Mouse (Mus musculus): Measurements from ENCODE around the gene Med25.
A peak's percentile ranks its signal among the peaks of the same experiment; 100 is the strongest.
"Not testable (repeated sequence)": the region's sequence is repeated elsewhere in the genome, so short reads cannot be mapped to it uniquely, and the experiment has no call there.

Med25 gene

DNA sequence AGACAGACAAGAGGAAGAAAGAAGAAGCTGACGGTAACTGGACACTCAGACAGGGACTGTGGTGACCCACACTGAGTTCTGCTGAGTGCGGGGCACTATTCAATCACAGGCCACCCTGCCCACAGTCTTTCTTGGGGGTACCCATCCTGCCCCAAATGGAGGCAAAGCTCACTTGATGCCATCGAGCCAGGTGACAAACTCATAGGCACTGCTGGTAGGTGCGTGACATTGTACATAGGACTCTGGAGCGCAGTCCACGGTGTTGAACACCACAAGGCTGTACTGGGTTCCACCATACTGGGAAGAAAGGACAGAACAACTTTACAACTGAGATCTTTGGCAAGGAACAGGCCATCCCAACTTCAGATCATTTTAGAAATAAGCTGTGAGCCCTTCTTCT lies 901 bp downstream of the Med25 start:
- no peak for DNase-seq (ENCODE audit: low read depth)

DNA sequence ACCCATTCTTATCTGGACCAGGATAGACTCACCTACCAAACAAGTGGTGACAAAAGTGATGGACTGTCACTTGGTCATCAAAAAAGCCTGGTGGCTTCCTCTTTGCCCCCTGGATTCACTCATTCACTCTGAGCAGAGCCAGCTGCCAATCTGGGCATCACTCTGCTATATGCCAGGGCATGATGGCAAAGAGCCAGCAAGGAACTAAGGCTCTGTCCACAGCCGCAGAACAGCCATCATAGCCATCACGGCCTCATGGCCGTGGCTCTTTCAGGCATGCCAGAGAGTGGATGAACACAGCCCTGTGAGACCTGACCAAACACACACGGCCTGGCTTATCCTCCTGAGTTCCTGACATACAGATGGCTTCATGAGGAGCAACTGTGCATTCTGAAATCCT lies 1.8 kb downstream of the Med25 start:
- no peak for DNase-seq (ENCODE audit: low read depth)

DNA sequence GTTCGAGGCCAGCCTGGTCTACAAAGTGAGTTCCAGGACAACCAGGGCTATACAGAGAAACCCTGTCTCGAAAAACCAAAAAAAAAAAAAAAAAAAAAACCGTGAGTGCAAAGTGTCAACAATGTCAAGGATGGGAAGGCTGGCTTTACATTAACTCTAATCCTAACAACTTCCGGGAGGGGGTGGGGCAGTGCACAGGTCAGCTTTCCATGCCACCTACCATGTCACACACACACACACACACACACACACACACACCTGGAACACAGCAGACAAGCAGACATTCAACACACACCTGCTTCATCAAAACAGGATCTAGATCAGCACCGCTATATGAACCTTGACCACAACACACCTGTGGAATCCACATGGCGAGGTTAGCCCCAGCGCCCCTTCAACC lies 2.3 kb downstream of the Med25 start:
- no peak for DNase-seq (ENCODE audit: low read depth)

DNA sequence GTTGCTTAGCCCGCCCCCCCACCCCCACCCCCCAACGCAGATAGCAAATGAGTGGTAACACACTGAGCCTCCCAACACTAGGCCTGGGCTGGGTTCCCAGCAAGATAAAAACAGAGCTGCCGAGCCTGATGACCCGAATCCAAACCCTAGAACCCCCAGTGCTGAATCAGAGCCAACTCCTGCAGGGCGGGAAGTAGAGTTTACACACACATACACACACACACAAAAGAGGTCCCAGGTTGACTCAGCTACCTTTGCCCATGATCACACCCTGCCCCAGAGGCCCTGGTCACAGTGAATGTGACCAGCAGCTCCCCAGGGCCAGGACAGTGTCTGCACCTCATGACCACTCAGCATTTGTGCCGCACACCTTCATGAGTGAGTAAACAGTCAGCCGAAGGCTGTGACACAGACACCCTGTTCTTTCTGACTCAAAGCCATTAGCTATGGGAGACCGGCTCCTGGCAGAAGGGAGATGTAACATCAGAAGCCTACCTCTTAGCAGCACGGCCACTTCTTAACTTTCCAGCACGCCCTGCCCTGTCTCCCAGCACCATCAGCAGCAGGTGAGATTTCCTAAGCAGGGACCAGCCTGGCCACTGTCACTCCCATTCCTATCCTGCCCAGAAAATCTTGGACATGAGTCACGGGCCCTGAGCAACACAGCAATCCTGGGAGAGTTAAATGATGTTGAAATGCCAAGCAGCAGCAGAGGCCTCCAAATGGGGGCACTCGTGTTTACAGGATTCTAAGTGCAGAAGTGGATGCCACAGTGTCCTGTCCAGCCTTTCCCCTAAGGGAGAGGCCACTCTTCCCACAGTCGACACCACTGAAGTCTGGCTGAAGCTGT lies 4.0 kb downstream of the Med25 start:
- DNase-seq (ENCODE audit: low read depth), result no peak

DNA sequence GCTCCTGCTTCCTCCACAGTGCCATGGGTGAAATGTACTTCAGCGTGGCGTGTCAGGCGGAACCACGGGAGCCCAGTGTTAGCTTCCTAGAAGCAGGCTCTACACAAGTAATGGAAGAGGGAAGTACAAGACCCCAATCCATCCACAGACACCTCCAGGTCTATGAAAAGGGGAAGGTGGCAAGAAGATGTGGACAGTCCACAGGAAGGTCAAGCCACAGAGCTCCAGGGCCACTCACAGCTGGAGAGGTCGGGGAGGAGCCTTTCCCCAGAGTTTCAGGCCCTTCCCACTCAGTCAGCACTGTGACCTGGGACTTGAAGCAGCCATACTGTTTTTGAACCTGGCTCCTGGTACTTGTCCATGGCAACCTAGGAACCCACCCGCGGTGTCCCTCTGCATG lies 5.5 kb downstream of the Med25 start:
- DNase-seq (ENCODE audit: low read depth), result no peak

DNA sequence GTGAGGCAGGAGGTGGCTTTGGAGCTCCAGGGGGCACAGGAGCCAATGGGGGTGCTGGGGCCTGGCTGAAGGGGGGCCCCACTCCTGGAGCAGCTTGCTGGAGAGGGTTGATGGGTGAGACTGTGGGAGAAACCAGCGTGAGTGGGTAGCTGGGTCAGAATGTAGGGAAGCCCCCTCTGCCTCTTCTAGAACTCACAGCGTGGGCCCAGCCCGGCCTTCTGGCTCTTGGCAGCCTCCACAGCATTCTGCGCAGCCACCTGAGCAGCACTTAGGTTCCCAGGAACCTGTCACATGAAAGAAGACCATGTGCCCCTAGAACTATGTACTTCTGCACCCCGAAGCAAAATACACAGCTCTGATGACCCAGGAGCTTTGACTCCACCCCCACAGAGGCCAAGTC lies 7.9 kb downstream of the Med25 start:
- DNase-seq (ENCODE audit: low read depth), result no peak

DNA sequence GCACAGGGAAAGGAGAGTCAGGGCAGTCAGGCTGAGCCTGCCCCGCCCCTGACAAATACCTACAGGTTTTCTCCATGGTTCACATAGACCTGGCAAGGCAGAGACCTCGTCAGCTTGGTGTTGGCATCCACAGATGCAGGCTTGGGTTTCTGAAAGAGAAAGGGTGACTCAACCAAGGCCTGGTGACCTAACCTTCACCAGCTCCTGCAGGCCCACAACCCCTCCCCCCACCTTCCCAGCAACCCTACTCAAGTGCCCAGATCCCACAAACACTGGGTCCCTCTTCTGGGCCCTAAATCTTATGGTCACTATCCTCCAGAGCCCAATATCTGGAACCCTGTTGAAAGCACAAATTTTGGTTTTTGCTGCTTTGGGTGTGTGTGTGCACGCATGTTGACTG lies 9.5 kb downstream of the Med25 start:
- no peak for DNase-seq (ENCODE audit: low read depth)

DNA sequence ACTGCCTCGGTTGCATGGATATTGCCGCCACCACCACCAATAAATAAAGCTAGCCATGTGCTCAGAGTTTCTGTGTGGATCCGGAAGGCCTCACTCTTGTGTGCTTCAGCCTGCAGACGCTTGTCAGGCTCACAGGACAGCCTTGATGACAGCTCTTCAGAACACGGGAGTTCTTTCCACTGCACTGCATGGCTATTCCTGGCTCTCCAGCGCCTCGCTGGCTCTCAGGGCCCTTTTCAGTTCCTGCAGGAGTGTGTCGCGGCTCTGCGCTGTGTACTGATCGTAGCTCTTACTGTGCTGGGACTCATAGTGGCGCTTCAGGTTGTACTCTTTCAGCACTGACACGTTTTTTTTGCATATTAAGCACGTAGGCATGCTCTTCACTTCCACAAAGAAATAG lies 14.7 kb downstream of the Med25 start:
- DNase-seq (ENCODE audit: low read depth), result no peak

DNA sequence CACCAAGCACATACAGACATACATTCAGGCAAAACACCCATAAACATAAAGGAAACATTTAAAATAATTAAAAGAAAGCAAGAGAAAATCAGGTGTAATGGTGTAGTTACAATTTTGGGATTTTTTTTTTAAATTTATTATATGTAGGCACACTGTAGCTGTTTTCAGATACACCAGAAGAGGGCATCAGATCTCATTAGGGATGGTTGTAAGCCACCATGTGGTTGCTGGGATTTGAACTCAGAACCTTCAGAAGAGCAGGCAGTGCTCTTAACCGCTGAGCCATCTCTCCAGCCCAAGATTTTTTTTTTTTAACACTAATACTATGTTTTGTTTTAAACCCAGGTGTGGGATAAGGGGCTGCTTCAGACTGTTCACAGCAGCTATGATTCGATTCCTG lies 20.7 kb downstream of the Med25 start:
- not testable (repeated sequence) for DNase-seq (ENCODE audit: low read depth)

DNA sequence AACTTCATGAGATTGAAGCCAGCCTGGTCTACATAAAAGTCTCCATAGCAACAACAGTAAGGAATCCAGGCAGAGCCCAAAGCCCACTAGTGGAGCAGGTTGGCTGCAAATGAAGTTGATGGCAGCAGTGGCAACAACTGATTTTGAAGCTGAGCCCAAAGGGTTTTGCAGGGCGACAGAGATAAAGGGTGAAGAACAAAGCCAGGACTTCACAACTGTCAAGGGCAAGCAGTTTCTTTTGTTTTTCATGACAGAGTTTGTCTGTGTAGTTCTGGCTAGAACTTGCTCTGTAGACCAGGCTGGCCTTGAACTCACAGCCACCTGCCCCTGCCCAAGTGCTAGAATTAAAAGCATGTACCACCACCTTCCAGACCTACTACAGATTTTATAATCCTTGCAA lies 21.3 kb downstream of the Med25 start:
- DNase-seq (ENCODE audit: low read depth), result no peak

DNA sequence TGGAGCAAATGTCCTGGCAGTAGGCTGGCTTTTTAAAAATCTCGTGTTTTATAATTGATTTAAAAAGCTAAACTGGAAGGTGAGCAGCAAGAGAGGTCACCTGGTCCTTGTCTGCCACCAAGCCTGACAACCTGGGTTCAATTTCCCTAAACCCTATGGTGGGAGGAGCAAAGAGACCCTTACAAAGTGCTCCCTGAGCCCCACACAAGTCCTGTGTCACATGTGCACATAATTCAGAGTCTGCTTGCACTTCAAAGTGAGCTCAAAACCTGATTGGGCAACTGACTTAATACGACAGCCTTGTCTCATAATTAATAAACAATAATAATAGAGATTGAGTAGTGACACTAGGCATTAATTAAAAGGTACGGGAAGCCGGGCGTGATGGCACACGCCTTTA lies 21.9 kb downstream of the Med25 start:
- no peak for DNase-seq (ENCODE audit: low read depth)

DNA sequence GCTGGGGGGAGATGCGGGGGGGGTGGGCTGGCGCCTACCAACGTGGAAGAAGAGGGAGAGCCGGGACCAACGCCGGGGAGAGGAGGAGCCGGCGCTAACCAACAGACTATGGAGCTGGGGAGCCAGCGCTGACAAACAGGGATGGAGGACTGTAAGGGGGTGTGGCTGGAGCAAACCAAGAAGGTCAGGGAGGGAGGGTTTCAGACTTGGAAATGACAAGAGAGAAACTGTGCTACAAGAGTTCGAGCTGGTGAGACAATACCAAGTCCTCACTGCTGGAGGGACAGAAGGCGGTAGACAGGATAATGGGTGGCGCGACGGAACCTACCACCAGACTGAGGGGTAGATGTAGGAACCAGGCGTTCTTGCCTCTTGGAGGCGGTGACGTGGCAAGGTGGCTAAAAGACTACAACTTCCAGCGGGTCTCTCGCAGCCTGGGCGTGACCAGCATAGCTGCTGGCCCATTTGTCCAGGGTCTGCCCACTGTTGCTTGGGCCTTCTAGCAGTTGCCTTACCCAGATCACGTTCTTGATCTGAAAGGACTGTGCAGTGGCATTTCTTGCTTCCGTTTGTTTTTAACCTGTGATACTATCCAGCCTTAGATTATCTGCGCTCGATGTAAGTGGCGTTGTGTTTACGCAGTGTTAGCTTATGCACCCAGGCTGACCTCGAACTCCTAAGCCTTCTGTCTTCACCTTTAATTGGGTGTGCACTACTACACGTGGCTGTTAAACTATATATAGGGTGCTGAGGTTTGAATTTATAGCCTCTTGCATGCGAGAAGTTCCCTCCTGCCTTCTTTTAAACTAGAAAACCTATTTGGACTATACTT lies 22.6 kb downstream of the Med25 start, which contains the start of gene Ptov1:
Gene Ptov1, minus strand, starts transcription at position 92 of the 832 bp plus-strand sequence.
- DNase-seq (ENCODE audit: low read depth), result peak; percentile 95

DNA sequence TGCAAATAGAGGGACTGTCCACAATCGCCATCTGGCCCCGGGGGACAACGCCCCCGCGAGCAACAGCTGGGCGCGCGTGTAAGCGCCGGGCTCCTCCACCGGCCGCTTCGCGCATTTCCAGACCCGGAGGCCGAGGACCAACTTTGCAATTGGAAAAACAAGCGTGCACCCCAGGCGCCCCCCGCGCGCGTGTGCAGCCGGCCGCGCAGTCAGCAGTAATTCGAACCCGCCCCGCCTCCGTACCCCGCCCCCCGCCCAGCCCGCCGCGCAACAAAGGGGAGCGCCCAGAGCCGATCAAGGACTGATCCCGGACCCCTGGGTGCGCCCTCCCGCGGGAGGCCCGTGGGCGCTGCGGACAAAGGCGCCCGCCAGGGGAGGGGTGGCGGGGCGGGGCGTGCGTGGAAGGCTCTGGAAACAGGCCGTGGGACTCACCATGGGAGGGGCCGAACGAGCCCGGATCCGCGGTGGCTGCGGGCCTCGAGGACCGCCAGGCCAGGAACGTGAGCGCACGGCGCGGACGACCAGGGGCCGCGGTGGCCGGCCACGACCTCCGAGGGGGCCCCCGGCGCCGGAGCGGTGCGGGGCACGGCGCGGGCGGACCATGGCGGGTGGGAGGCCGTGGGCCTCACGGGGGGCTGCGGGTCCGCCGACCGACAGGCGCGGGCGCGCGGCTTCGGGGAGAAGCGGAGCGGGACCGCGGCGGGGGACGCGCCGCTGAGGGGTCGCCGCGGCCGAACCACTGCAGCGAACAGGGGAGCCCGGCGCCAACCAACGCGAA lies 23.4 kb downstream of the Med25 start:
- no peak for DNase-seq (ENCODE audit: low read depth)

DNA sequence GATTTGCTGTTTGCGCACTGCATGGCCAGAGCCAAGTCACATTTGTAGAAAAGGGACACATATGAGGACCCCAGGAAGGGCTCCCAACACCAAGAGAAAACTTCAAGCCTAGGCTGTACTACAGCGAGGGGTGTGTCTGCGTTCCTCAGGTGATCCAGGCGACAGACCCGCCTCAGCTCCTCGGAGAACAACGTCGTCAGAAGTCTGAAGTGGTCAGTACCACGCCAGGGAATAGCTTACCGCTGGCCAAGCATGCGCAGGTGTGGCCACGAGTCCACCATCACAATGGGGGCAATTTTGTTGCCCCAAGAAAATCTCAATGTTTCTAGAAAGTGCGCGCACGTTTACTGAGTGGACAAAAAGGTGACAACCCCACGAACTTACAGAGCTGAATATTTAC lies 24.0 kb downstream of the Med25 start:
- DNase-seq (ENCODE audit: low read depth), result no peak

DNA sequence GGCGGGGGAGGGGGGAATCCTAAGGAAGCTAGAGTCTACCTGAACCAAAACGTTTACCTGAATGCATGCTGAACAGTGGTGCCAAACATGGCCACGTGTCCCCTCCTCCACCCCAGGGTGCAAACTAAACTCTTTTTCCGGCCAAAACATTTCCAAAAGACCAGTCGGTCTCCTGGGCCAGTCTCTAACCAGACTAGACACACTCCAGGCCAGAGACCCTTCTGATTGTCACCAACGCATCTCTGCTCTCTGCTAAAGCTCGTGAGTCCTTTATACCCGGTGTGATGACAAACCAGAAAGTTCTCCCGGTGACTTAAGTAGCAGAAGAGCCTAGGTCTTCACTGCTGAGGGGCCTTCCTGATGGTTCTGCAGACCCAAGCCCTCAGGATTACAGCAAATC lies 24.7 kb downstream of the Med25 start:
- DNase-seq (ENCODE audit: low read depth), result no peak

DNA sequence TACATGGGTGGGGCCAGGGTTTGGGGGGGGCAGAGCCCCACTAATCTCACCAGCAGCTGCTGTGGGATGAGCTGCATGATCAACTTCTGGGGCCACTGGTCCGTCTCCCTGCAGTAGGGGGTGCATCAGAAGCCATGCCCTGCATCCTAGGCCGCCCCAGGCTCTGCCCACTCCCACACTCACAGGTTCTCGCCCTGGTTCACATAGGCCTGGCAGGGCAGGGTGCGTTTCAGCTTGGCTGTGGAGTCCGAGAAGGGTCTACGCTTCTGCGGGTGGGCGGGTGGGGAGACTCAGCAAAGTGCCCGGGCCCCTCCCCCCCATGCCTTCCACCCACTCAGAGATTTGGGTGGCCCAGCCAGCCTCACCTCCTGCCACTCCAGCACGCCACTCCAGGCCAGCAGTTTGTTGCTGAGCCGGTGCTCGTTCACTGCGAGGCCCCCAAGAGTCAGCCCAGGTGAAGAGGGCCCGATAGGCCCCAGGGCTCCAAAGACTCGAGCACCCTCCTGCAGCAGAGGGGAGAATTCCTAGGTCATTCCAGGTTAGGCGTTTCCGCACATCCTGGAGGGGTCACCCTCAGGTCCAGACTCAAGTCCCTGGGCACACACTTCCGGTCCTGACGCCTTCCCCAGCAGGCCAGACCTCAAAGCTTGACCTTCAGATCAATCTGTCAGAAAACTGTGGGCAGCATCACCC lies 25.4 kb downstream of the Med25 start:
- DNase-seq (ENCODE audit: low read depth), result no peak

DNA sequence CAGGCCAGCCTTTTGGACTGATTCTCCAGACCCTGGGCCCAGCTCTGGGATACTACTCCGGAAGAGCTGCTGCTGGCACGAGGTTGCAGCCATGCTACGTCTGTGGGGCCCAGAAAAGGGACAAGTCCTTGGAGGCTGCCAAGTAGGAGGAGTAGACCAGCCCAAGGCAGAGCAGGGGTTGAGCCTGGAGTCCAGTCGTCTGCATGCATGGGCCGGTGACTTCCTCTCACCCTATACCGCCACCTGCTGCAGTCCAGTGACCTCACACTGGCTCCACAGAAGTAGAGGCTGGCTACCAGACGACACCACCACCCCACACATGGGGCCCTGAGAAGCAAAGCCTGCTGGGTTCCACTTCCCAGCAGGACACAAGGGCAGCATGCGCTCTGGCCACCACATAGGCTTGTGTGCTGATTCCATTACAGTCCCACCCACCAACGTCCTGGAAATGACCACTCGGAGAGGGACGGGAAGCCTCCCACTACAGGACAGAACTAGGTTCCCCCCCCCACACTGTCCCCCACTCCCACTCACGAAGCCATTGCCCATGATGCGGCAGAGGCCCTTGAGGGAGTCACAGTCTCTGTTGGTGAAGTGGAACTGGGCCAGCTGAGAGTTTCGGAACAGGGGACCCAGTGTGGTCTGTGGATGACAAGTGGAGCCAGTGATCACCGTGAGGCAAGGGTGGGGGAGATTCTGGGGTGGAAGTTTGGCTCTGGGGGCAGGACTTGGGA lies 26.1 kb downstream of the Med25 start:
- no peak for DNase-seq (ENCODE audit: low read depth)

DNA sequence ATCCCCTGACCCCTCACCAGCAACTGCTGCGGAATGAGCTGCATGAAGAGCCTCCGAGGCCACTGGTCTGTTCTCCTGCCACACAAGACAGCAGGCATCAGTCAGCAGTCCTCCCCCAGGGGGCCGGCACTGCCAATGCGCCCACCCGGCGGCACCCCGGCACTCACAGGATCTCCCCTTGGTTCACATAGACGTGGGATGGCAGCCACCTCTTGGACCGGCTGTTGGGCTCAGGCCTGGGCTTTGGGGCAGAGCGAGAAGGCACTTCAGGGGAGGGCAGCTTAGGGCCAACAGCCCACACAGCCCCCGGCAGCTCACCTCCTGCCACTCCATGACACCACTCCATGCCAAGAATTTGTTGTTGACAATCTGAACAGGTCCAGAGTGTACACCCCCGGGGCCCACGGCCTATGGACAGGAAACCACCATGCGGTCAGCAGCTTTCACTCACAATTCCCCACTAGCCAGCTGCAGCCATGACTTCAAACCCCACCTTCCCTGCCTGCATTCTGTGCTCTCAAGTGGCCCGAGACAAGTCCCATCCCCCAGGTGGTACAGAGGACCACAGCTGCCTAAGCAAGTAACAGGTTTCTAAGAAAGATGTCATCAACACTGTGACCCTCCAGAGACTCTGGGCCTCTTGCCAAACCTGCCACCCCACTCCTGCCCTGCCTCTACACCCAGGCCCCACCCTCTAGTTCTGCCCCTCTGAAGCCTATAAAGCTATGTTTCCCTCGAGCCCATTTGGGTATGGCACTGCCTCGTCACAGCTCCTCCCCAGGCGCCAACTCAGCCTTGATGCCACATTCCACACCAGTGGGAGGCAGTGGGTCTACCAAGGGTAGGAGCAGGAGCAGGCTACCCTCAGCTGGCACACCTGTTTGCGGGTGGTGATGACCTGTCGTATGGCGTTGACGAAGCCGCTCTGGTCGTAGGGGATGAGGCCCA lies 27.6 kb downstream of the Med25 start:
- DNase-seq (ENCODE audit: low read depth), result no peak

DNA sequence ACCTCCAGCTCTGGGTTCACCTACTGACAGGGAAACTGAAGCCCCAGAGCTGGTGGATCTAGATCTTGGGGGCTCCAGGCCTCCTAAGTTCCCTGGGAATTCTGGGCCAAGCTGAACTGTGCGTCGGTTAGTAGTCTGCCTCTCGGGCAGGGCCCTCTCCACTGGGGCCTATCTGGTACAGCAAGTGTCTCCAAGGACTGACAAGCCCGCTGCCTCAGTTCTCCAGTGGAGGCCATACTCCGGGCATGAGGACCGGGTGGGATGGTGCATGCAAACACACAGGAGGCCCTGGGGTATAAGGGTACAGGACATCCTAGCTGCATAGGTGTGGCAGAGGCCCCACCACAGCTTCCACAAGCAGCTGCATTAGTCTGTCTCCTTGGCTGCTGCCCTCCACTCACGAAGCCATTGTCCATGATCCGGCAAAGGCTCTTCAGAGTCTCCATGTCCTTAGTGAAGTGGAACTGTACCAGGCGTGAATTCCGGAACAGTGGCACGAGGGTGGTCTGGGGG lies 28.5 kb downstream of the Med25 start:
- no peak for DNase-seq (ENCODE audit: low read depth)

DNA sequence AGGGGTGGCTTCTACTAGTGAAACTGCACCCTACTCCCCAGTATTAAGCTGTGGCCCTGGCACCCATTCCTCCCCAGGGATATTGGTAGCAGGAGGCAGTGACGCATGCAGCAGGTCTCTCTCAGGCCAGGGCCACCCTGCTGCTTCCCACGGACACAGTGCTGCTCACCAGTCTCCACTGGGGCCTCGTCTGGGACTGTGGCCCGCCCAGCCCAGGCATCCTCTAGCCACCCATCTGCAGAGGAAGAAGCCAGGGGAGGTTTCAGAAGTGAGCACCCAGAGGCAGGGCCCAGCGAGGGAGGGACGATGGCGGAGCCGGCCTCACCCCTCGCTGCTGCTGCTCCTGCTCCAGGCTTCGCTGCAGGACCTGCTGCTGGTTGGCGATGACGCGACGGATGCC lies 29.3 kb downstream of the Med25 start:
- no peak for DNase-seq (ENCODE audit: low read depth)

Measured in fibroblast of lung, adult 2 months (primary cell).